Mouse (Mus musculus): Measurements from ENCODE around the gene Pde4b.

GRCm38 (mm10) chr4:102209773-102210172, 122.4 kb downstream of the Pde4b start:
- TF ChIP-seq CTCF (IDR thresholded peaks at IDR 0.05; ENCODE audit: low read depth, low read length) (no peak), GATA1 (IDR thresholded peaks at IDR 0.05; ENCODE audit: borderline replicate concordance, low read length) (no peak)
